Mouse (Mus musculus): ENCODE results near the gene Rhcg. TPM values are rescaled to one million over a fixed set of nuclear protein-coding genes. Genes with fewer than 3 reads are reported as not detected.

Gene Rhcg
- total RNA-seq (2015; ENCODE audit: low replicate concordance) = not detected in 2 replicates
- not detected in 2 replicates for total RNA-seq (2017; ENCODE audit: low replicate concordance)

DNA sequence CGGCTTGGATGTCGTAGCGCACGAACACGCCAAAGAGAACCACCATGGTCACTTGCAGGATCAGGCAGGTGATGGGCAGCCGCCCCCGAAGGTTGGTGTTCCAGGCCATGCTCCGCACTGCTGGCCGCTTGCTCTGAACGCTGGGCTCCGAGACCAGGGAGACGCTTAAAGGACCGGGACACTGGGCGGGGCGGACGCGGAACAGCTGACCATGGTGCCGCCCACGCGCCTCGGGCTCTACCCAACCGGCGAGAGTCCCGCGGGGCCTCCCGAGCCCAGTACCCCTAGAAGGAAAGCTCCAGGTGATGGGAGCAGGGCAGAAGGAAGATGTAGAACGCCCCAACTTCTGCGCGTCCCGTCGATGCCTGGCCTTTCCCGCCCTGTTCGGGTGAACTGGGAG lies at the start of gene Rhcg:
Rhcg (minus strand) TSS at position 240 of the 400 bp plus-strand sequence.
- ATAC-seq (replicated peaks; ENCODE audit: low FRiP score, poor library complexity, severe bottlenecking) = no peak

DNA sequence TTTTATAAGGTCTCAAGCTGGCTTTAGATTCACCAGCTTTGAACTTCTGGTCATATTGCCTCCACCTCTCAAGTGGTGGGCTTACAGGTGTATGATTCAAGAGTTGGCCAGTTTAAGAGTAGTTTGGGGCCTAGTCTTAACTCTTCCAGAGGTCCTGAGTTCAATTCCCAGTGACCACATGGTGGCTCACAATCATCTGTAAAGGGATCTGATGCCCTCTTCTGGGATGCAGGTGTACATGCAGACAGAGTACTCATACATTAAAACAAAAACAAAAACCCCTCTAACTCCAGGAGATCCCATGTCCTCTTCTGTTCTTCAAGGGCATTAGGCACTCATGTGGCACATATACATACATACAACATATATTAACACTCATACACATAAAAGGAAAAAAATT lies 49.2 kb upstream of the Rhcg start:
- no peak for ATAC-seq (replicated peaks; ENCODE audit: low FRiP score, poor library complexity, severe bottlenecking)

DNA sequence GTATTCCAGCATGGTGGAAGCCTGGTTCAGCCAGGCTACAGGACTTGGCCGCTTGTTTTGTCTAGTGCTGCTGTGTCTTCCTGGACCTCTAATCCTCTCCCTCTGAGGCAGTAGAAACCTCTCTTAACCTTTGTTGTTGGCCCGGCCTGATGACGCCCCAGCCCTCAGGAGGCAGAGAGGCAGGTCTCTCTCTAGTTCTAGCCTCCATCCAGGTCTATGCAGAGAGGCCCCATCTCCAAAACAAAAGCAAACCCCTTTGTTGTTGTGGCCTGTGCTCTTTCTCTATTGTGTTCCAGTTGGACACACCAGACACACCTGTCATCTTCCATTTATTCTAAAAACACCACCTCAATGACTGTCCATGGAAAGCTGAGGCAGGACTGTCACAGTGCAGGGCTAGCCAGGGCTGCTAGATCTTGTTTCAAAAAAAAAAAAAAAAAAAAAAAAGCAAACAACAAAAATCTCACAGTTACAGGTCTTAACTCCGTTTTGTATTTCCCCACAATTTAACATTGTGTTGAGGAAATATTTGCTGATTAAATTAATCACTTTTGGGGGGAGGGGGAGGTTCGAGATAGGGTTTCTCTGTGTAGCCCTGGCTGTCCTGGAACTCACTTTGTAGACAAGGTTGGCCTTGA lies 43.9 kb upstream of the Rhcg start:
- no peak for ATAC-seq (replicated peaks; ENCODE audit: low FRiP score, poor library complexity, severe bottlenecking)

DNA sequence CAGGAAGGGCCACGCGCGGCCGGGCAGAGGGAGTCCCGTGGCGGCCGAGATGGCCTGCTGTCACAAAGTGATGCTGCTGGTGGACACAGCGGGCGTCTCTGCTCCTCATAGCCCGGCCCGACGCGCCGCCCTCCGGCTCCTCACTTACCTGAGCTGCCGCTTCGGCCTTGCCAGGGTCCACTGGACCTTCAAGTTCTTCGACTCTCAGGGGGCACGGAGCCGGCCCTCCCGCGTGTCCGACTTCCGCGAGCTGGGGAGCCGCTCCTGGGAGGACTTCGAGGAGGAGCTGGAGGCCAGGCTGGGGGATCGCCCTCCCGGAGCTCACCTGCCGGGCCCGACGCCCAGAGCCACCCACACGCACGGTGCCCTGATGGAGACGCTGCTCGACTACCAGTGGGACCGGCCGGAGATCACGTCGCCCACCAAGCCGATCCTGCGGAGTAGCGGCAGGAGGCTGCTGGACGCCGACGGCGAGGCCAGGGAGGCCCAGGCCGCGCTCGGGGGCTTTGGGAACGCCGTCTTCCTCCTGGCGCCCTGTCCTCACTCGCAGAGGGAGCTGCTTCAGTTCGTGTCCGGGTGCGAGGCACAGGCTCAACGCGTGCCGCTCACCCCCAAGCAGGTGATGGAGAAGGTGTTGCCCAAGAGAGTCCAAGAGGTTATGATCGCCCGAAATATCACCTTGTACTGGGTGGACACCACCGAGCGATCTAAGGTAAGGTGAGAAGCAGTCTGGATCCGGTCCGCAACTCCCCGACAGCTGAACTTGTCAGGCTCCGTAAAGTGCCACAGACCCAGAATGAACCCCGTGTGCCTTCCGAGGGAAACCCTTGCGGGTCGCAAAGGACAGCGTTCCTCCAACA lies 43.1 kb upstream of the Rhcg start:
- peak; percentile 22; the same call in 1 of the 2 replicates for ATAC-seq (replicated peaks; ENCODE audit: low FRiP score, poor library complexity, severe bottlenecking)

DNA sequence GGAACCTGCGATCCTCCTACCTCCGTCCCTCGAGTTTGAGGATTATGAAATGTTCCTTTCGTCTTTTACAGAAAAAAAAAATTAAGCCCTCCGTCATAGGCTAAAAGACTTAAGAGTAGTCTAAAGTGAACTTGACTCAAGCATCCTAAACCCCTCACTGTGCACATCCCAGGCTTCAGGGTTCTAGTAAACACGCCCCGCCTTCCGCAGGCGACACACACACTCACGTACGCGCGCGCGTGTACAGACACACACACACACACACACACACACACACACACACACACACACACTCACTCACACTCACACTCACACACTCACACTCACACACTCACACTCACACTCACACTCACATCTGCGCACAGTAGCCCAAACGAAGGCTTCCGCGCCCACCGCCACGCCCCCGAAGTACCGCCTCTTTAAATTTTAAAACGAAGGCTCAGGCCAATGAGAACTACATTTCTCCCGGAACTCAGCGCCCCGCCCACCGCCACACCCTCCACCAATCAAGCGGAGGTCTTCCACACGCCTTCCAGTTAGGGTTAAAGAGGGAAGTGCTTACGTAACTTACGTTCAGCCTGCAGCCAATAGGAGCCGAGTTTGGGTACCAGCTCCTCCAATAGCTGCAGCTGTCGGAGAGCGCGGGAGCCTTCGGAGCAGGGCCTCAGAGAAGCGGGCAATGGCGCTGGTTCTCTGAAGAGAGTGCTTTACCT lies 42.3 kb upstream of the Rhcg start, which contains the start of gene Ticrr:
Ticrr (plus strand) TSS at position 619 of the 713 bp plus-strand sequence.
- ATAC-seq (replicated peaks; ENCODE audit: low FRiP score, poor library complexity, severe bottlenecking) = peak; percentile 98

DNA sequence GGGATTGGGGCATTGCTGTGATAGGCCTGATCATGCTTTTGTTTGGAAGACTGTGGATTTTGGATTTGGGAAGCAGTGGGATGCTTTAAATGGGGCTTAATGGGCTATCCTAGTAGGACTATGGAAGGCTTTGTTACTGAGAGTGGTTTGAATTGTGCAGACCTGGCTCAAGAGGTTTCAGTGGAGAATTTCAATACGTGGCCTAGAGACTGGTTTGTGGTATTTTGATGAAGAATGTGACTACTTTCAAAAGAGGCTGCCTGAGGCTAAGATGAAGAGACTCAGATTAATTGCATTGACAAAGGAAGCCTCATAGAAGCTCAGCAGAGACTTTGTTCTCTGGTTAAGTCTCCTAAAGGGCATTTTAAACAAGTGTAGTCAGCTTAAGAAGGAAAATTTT lies 37.1 kb upstream of the Rhcg start:
- no peak for ATAC-seq (replicated peaks; ENCODE audit: low FRiP score, poor library complexity, severe bottlenecking)

DNA sequence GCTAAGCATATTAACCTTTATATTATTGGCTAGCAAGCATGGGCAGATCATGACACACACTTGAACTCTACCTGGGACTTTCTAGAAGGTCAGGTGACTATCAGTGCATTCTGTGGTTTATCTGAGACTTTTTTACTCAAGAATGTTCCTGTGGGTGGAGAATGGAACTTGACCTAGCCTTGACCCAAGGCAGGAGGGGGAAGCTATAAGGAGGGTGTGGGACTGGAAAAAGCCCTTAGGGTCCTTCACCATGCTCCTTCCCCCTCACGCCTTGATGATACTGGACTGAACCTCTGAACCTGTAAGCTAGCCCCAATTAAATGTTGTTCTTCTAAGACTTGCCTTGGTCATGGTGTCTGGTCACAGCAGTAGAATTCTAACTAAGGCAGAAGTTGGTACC lies 36.7 kb upstream of the Rhcg start:
- no peak for ATAC-seq (replicated peaks; ENCODE audit: low FRiP score, poor library complexity, severe bottlenecking)

DNA sequence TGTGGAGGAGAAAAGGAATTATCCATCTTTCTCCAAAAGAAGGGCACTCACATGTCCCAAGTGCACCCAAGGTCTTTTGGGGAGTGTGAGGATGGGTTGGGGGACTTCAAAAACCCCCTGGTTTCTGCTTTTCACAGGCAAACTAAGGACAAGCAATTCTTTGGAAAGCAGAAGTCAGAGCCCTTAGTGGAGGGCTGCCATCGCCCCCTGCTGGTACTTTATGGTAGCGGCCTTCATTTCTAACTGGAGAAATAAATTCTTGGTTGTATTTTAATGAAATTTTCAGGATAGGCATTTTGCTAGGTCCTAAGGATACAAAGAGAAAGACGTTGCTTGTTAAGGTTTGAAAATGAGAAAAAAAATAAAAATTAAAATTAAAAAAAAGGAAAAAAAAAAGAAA lies 31.5 kb upstream of the Rhcg start:
- no peak for ATAC-seq (replicated peaks; ENCODE audit: low FRiP score, poor library complexity, severe bottlenecking)

DNA sequence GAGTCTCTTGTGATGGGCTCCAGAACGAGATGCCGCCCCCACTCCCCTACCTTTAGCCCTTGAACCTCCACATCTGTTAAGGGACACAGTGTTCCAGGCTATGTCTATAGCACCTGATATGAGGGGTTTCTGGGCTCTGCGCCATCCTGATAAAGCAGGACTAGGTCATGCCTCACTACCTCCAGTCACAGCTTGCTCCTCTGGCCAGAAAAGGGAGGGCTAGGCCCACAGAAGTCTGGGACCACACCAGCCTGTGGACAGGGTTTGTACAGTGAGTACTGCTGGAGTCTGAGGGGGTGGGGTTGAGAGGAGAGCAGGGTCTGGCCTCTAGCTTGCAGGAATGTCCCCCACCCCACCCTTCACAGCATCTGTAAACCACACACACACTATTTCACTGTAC lies 29.8 kb upstream of the Rhcg start:
- no peak for ATAC-seq (replicated peaks; ENCODE audit: low FRiP score, poor library complexity, severe bottlenecking)

DNA sequence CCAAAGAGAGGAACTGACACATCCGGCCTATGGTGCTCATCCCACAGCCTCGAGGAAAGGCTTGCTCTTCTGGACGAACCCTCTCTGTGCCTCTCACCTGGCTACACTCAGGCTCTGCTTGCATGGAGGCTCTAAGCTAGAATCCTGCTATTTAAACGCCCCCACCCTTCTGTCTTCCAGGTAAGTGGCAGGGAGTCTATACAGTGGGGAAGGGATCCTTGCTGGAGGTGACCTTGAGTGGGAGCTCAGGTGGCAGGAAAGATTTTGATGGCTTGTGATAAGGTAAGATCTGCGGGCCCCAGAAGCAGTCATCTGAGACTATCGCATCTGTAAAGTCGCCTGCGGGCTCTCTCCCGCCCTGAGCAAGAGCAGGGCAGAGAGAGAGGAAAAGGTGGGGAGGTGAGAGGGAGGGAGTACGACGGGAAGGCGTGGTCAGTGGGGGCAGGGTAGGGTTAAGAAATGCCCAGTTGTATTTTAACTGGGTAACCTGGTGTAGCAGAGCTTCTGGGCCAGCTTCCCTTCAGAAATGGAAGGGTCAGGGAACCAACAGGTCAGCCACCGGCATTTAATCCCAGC lies 14.4 kb upstream of the Rhcg start:
- no peak for ATAC-seq (replicated peaks; ENCODE audit: low FRiP score, poor library complexity, severe bottlenecking)

DNA sequence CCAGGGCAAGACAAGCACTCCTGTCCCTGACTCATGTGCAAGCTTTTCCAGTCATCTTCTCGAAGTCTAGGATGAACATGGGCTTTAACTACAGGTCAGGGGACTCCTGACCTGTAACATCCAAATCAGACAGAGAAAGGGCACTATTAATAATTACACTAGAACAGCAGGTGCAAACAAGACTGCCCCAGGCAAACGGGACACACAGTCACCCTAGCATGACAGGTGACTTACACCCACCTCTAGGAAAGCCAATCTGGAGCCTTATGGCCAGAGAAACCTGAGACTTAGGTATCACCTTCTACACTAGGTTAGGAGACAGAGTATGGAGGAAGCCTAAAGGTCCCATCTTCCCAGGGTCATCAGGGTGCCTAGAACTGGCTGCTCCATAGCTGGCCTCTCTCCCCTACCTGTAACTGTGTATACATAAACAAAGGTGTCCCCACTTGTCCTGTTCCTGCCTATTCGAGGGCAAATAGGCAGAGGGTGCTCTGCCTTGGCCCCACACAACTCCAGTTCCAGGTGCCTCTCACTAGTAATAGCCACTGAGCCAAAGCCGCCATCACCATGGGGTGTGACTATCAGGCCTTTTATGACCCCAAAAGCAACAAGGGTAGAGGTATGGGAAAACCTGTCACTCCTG lies 10.9 kb upstream of the Rhcg start:
- ATAC-seq (replicated peaks; ENCODE audit: low FRiP score, poor library complexity, severe bottlenecking) = no peak

DNA sequence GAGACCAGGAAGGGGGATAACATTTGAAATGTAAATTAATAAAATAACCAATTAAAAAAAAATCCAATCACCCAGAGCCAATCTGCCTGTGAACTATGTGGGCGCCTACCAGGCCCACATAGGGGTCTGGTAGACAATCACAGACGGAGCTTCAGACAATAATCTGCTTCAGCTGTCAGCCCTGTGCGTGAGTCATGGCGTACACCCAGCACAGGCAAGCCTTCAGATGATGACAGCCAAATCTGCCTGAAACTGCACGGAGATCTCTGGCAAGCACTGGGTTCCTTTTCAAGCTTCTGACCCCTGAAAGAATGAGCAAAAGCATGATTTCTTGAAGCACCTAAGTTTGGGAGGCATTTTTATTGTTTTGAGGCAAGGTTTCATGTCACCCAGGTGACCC lies 8.7 kb upstream of the Rhcg start:
- ATAC-seq (replicated peaks; ENCODE audit: low FRiP score, poor library complexity, severe bottlenecking) = no peak

DNA sequence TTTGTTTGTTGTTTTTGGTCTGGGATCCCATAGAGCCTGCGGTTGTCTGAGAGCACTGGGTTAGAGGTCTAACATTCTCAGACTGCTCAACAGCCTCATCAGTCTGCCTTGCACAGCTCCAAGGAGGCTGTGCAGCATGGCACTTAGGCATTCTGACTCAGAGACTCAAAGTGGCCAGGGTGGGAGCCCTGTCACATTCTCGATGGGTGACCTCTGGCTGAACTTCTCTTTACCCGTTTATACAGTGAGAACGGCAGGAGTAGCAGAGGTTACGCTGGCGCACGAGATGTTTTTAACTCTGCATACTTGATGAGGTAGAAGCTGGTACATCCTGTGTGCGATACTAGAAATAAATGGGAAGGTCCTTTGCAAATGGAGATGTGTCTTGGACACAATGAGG lies 5.6 kb upstream of the Rhcg start:
- ATAC-seq (replicated peaks; ENCODE audit: low FRiP score, poor library complexity, severe bottlenecking) = no peak

DNA sequence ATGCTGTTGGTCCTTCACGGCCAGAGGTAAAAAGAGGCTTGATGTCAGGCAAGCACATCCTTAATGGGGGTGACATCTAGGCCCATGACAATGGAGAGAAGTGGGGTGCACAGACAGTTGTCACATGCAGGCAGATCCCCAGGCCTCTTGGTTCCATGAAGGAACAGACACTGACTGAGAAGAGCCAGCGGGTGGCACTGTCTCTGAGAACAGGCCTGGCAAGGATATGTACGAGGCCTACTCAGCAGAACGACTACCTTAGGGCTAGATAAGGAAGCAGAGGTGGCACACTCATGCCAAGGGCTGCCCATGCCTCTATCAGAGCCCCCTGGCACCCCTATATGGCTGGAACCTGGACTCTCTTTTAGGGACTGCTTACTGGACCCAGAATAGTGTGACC lies 2.0 kb upstream of the Rhcg start:
- no peak for ATAC-seq (replicated peaks; ENCODE audit: low FRiP score, poor library complexity, severe bottlenecking)

DNA sequence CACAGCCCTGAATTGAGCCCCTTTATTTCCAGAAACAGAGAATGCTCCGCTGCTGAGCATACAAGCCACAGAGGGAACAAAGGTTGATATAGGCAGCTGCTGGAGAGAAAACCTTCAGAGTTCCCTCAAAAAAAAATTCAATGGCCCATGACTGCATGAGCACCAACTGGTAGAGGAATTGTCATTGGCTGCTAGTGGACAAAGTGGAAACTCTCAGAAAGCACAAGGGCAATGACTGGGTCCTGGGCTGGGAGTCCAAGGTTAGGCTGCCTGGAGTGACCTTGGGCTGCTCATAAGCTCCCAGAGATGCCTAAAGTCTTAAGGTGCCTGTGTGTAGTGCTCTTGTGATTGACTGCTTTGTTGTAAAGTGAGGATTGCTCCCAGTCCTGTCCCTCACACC lies 1.5 kb downstream of the Rhcg start:
- no peak for ATAC-seq (replicated peaks; ENCODE audit: low FRiP score, poor library complexity, severe bottlenecking)

DNA sequence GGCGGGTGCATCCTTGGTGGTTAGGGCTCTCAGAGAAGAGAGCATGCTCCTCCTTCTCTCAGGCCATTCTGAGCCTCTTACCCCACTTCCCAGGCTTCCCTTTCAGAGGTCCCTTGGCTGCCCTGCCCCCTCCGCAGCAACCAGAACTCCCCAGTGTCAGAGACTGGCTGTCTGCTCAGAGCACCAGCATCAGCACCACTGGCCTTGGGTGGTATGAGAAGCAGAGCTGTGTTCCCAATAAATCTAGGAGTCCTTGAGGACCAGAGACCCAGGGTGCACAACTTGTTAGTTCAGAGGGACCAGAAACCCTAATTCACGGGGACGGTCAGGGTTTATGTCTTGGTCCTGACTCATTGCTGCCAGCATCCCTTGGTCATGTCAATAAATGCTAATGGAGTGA lies 2.4 kb downstream of the Rhcg start:
- no peak for ATAC-seq (replicated peaks; ENCODE audit: low FRiP score, poor library complexity, severe bottlenecking)

DNA sequence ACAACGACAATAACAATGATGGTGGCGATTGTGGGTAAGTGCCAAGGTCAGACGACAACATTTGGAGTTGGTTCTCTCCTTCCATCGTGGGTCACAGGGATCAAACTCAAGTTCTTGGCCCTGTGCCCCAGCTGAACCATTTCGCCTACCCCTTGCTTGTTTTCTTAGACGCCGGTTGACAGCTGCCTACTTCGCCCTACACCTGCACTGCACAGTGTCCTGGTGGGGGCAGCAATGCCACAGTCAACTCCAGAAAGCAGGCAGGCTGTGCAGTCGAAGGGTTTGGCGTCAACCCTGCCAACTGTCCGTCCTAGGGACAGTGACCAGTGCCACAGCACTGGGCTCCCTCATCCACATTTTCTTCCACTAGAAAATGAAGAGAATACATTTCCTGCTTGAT lies 4.1 kb downstream of the Rhcg start:
- no peak for ATAC-seq (replicated peaks; ENCODE audit: low FRiP score, poor library complexity, severe bottlenecking)

DNA sequence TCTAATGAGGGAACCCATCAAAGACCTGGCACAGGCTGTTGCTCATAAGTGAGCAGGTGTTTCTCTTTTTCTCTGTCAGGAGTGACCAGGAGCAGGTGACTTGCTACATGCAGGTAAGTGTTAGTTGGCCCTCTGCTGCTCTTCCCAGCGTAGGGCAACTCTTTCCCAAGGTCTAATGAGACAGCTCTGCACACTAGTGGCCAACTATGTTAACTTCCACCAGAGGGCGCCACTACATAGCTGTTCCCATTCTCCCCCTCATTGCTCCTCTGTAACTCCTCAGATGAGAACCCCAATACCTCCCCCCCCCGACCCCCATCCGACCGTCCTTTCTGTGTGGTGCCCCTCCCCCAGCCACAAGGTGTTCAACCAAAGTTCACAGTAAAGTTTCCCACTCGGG lies 4.7 kb downstream of the Rhcg start:
- ATAC-seq (replicated peaks; ENCODE audit: low FRiP score, poor library complexity, severe bottlenecking) = no peak

DNA sequence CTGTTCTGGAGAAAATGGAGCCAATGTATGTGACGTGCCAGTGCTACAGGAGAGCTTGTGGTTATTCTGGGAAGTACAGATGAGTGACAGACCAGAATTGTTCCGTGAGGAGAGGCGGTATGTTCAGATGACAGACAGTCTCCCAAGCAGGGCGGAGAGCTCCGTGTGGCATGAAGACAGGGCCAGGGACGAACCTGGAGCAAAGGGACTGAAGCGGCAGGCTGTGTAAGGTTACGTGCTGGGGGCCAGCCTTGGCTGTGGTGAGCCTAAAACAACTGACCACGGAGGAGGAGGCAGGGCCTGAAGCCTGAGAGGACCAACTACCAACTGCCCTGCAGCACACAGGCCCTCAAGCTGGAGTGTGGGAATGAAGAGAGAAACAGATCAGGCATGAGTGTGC lies 5.6 kb downstream of the Rhcg start:
- no peak for ATAC-seq (replicated peaks; ENCODE audit: low FRiP score, poor library complexity, severe bottlenecking)

Data from erythroid progenitor cell, adult 5-6 weeks (primary cell).